Mouse (Mus musculus) cerebellum, postnatal 4 days (tissue): ENCODE data around the gene Gm42906.
A peak's percentile ranks its signal among the peaks of the same experiment; 100 is the strongest.

Source experiments
- DNase-seq, 2 experiments: peaks; one replicate each; pipeline ENCODE4 v3.0.0; 2022; ENCODE audit warnings: low spot score in 2 of 2, mixed read lengths in 1 of 2

The Gm42906 gene

DNA sequence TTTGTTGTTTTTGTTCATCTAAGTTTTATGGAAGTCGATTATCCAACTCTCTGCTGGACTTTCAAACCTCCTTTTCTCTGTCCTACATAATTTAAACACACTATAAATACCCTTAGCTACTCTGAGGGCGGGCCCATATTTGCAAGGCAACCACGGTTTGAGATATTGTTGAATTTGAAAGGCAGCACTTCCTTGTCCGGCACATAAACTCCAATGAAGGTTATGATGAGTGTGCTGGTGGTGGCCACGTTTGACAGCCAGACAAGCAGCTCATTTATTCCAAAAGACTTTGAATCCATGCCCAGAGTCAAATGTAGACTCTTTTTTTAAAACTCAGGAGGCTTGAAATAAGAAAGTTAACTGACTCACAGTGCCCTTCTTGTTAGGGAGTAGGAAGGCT lies 33.3 kb downstream of the Gm42906 start:
- no peak for DNase-seq

DNA sequence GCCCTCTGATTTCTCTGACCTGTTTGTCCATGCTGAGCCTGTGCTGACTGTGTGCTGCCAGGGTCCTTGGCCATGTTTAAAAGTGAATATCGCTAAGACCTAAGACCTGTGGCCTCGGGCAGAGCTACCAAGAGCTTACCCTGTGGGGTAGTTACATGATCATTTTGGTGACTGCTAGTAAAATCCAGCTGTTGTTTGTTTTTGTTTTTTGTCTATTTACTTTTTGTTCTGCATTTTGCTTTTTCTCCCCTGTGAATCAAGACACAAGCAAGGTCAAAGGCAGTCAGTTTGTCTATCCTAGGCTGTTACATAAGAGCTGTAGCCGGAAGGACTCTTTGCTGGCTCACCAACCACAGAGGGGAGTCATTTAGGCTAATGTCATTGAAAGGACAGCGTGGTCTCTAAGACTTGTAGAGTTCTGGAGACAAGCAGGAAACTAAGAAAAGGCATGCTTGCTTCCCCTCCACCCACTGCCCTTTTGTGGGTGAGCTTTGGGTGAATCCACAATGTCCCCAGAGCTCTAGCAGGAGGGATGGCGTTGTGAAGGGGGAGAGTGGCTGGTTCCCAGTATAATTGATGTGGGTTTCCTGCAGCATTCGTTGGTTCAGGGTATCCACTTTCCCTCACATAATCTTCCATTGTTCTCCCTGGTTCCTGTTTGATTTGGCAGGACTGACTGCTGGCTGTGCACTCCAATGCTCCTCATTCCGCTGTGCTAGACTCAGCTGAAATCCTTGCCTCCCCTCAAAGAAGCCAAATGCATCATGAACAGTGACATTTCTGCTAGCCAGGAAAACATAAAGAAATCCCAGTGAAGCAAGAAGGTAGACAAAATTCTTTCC lies 33.9 kb downstream of the Gm42906 start:
- no peak for DNase-seq

DNA sequence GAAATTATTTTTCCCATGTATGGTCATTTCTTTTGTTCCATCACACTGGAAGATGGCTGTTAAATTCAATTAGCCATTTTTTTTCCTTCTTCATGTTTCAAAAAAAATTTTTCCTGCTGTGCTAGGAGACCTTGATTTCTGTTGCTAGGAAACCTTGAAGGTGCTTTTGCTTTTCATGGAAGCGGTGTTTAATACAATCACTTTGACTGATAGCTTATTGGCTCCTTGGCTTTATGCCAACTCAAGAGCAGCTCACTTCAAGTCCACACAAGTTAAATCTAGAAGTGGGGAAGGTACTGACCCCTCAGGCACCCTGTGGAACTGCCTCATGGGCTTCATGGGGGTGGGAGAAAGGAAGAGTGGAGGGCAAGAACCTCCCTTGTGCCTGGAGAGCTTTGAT lies 38.1 kb downstream of the Gm42906 start:
- DNase-seq, result no peak

DNA sequence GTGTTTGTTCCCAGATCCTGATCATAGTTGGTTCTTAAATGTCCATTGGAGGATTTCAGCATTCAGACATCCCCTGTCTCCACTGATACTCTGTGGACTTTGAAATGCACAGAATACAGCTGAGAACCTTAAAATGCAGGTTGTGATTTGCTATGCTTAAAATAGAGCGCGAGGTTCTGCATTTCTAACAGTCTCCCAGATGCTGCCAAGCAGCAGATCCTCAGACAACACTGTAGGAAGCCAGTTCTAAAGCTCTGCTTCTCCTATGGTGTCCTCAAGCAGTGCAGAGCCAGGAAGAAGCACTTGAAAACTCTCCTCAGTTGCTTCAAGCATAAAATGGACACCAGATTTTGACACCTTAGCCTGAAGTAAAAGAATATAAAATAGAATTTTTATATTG lies 48.1 kb downstream of the Gm42906 start:
- no peak for DNase-seq

DNA sequence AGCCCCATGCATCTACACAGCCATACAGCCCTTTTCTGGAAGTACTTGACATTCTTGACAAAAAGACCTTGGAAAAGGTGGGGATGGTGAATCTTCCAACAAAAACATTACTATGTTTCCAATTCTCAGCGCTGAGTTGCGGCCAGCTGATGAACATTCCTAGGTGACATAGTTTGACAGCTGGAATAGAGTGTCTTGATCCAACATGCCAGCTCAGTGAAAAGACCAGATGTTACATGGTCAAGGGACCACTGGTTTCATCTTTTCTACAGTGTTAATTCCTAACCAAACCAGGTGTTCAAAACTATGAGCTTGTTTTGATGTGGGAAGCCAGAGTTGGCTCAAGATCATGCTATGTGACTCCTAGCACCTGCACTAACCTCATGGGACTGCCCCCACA lies 48.8 kb downstream of the Gm42906 start:
- no peak for DNase-seq

DNA sequence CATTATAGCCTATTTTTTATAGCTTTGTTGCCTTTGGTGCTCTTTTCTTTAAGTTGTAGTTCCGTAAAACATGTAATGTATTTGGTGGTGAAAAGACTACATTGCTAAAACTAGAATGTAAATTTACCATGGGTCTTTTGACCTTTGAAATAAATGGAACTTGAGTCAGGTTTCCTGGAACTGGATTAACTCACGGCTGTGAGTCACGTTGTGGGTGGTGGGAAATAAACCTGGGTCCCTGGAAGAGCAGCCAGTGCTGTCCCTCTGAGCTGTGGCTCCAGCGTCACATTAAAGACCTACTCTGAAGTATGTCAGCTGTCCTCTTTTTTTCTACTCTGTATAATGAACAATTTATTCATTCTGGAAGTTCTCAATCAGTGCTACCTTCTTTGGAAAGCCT lies 51.0 kb downstream of the Gm42906 start:
- no peak for DNase-seq

DNA sequence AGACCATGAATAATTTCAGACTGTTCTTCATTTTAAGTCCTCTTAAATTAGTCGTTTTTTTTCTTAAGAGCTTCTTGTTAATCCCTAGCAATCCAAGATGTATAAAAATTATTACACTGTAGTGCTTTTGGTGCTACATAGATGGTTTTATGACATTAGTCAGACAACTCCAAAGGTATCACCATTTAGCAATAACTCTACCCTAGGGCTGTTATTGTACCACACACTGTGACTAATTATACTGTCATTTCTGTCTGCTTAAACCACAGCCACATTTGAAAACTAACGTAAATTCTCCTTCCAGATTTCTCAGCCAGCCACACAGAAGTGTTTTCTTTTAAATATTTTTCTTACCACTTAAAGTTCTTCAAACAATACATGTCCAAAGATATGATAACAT lies 53.1 kb downstream of the Gm42906 start:
- DNase-seq, result no peak

DNA sequence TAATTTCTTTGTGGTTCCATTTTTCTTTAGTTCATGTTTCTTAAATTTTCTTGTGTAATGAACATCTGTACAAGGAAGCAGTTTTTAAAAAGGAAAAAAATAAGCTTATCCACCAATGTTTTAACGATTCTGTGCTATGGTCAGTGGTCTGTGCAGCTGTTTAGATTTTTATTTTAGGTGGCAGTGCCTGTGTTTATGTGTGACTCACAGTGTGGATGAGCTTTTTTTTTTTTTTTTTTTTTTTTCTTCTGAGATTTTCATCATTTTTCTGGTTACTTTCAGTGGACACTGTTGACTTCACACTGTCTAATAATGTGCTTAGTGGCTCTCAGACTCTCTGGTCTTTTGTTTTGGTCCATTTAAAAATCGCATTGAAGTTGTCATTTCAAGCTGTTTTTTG lies 56.8 kb downstream of the Gm42906 start:
- DNase-seq, result no peak

DNA sequence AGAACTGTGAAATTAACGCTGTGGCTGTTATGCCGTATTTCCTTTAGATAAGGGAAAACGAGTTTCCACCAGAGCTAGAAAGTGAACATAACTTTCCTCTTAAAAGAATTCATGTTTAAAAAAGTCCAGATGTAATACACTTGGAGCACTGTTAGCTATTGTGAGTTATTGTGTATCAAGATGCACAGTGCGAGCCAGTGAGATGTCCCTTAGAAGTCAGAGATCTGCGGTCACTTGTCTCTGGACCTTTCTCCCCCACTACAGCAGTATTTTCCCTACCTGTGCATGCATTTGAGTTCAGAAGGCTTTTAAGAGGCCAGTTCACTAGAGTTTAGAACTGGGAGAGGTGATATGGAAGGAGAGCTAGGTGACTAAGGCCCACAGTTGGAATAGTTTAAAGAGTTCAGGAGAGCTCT lies 58.6 kb downstream of the Gm42906 start:
- DNase-seq, result no peak

DNA sequence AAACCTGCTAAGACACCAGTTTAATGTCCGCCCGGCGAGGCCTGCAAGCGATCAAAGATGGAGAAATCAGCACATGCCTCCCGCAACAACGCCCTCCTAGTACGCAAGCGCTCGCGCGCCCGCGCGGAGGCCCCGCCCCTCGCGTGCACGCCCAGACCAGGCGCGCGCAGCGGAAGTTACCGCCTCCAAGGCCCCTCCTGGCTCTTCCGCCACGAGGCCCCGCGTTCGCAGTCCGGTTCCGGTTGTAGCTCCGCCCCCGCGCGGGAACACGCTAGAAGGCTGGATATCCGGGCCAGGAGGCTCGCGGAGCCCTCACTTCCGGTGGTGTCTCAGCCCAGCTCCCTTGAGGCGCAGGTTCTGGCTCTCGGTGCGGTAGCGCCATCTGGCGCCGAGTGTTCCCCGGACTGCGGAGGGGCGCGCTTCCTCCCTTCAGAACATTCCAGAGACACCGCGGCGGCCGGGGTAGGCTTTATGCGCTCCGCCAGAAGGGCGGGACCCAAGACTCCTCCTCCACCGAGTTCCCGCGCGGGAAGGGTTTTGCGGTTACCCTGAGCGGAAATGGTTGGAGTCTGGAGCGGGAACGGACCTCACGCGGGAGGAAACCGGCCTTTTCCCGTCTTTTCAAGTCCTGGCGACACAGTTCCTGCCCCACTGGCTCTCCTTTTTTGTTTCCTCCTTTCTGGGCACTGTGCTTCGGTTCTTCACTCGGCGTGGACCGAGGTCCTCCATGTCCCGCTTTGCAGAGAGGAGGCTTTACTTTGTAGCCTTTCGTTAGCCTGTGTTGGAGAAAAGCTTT lies 59.4 kb downstream of the Gm42906 start:
- DNase-seq, result peak; percentile 99 to 100

DNA sequence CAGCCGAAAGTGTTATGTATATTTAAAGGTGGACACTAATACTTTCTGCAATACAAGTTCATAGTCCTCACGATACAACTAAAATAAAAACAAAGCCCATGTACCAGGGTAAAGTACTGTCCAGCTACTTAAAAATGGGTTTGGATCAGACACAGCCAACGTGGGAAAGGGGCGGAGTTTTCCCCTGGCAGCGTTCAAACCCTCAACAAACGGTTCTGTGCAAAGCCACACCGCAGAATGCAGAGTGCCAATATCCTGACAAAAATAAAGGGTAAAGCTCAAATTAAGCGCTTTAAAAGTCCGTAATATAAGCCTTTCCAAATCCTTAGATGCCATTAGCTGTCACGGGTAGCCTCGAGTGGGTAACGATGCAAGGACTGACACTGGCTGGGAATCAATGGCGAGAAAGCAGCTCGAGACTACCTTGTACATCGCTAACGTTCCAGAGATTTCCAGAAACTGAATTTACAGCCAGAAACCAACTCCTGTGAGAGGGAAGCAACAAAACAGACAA lies 60.0 kb downstream of the Gm42906 start:
- peak; percentile 23 to 42 for DNase-seq

DNA sequence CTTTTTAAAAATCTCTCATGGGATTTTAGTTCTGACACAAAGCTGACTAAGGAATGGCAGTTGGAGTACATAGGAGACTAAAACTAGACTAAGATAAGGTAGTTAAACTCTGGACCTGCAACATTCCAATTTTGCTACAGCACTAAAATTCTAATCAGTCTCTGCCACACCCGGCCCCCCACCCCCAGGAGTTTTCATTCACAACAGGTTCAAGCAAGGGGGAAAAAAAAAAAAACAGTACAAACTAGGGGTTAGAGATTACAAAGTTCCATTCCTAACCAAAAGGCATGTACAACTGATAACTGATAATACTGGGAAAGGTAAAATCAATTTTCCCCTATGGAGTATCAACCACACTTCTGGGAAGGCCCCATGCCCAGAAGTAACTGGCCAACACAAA lies 60.6 kb downstream of the Gm42906 start:
- no peak for DNase-seq

DNA sequence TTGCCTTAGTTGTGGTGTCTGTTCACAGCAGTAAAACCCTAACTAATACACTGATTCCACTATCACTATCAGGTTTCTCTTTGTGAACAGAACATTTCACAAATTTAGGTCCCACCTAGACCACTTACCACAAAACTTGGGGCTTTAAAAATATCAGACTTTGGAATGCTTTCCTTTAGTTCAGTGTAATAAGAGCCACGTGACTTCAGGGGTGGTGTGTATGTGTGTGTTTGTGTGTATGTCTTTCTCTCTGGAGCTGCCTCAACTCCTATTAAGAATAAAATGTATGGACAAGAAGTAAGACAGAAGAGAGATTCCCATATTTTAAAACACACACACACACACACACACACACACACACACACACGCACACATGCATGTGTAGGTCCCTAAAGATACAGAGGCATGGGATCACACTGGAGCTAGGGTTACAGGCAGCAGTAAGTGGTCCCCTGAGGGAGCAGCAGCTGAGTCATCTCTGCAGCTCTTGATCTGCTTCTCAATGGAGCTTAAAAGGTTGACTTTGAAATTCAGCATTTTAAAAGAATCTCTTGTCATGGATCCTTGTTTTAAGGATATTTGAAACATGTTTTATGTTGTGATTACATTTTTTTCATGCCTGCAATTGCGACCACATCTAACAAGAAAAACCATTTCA lies 64.5 kb downstream of the Gm42906 start:
- DNase-seq, result no peak

DNA sequence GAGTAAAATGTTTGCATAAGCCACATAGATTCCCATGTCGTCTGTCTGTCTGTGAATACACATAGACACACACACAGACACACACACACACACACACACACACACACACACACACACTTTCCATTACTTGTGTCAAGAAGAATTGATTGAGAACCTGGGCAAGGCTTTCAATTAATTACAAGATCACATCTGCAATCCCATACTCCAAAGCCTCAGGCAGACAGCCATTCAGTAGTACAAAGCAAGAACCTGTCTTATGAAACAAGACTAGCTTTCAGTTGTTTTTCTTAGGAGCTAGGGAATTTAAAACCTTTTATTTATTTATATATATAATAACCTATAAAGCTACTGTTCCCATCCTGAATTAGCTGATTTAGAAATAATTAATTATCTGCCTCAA lies 78.3 kb downstream of the Gm42906 start:
- no peak for DNase-seq

DNA sequence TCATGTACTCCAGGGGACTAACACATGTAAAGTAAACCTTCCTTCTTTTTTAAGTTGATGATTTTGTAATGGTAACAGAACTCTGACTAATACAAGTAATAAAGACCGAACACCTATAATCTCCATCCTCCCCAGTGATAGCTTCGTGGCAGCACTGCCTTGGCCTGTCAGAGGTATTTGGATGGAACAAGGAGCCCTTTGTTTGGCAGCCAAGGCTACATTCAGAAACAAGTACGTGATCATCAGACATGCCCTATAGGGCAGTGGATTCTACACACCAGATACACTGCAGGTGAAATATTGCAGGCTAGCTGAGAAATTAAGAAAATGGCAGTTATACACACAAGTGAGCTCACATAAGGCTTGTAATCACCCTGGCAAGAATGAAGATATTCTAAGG lies 79.5 kb downstream of the Gm42906 start:
- DNase-seq, result no peak

DNA sequence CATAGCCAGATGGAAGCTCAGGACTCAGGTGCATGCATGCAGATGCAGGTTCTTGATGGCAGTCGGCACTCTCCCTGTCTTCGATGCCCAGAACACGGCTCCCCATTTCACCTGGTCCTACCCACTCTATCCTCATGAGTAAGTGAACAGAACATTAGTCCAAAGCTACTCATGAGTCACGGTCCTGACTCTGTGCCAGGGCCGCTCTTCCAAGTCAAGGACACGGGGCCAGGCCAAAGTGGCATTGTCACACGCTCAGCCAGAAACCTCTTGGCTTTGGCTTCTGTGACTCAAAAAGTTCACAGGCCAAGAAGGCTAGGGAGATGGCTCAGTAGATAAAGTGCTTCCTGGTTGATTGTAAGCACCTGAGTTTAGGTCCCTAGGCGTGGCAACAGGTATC lies 81.3 kb downstream of the Gm42906 start:
- no peak for DNase-seq

DNA sequence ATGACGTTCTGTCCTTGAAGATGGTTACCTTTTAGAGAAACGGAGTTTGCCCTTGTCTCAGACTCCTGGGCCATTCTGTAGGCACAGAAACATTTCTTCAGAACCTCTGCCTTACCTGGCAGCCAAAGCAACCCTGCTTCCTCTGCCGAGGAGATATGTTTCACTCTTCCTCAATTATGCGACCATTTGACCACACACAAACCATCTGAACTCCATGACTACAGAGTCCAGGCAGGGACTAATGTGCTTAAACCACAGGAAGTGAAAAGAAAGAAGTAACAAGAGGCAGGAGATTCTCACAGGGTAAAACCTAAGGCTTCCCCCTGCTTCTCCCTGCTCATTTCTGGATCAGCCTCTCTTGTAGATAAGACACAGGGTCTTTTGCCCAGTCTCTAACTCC lies 83.2 kb downstream of the Gm42906 start:
- DNase-seq, result no peak

DNA sequence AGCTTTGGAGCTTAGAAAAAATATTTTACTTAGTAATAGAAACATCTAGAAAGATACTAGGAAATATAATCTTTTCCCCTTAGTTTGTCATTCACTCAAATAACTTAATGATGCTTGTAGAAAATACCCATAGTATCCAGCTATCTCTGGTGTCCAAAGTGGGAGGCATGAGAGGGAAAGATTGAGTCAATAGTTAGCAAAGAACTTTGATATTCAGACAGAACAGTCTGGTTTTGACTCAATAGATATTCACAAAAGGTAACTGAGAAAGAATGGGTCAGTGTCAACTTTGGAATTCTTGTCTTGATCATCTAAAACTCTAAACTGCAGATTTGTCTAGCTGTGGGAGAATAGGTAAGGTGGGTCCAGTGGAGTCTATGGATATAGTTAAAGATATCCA lies 94.3 kb downstream of the Gm42906 start:
- DNase-seq, result no peak

DNA sequence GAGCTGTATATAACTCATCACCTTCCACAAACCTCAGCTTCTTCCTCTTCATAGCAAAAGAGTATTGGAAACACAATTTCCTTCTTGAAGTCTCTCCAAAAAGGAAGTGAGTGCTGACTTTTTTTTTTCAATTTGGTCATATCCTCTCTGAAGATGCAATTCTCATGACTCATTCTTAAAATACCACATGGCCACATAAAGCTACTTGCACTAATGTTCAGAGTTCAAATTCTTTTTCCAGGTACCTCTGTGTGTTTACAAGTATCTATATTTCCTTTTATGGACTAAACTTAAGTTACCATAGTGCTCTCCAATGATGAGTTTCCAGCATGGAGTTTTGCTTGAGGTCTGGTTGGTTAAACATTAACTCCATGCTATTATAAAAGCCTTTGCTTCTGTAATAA lies 94.8 kb downstream of the Gm42906 start:
- no peak for DNase-seq

DNA sequence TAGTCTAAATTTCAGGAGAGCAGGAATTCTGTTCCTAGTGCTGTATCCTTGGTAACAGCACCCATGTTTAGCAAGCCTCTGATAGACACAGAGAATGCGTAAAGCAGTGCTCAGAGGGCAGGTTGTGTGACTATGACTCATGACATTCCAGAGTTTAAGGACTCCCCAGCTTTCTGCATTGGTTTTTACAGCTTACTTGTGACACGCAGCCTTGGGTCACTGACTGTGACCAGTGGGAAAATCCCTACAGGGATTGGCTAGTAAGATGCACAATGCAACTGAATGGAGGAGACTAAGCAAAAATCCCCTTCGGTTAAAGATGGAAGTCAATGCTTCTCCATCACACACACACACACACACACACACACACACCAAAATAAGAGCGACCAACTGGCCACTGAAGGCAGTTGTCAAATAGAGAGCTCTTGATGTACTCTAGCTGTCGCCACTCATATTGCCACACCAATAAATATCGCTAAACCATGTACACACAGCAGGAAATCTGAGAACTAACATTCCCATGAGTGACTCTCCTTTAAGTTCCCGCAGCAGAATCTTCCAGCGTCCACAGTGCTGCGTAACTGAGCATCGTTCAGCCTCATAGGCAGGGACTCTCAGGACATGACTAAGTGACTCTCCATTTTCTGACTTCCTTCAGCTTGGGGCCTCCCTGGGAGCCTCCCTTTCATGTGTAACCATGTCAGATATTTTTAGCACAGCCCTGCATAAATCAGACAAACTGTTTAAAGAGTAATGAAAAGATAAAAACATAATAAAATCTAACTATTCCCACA lies 112.0 kb downstream of the Gm42906 start:
- DNase-seq, result no peak

DNA sequence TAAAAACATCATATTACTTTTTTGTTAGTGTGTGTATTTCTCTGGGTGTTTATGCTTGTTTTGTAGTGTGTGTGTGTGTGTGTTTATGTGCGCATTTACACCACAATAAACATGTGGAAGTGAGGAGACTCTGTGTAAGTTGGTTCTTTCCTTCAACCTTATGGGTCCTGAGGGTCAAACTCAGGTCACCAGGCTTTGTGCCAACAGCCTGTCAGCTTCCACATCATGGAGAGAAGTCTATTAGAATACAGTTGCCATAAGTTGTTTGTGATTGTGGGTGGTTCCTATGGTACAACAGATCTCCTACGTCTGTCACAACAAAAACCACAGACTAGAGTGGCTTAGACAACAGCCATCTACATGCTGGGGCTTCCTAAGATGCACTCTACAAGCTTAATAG lies 127.7 kb downstream of the Gm42906 start:
- DNase-seq, result no peak

DNA sequence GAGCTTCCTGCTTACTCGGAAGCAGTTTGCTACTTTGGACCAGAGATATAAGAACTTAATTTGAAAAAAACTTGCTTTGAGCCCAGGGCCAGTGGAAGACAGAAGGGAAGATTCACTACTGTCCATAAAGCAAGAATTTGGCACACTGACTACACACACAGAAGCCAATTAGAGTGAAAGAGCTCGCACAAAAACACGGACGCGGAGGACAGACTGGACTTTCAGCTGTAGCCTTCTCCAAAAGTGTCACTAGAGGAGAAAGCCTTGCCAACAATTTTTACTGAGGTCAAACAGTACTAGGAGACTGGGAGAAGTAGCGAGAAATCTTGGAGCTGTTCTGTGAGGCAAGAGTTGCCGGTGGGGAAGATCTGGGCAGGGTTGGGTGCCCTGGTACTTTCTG lies 128.4 kb downstream of the Gm42906 start:
- no peak for DNase-seq
